Mouse (Mus musculus) kidney, adult 2 months (tissue): ENCODE measurements around the gene Apaf1. TPM values are rescaled to one million over a fixed set of nuclear protein-coding genes. Genes with fewer than 3 reads are reported as not detected.

ENCODE experiments used
- DNase-seq: peaks from one replicate; pipeline ENCODE4 v3.0.0; 2021
- H3K27ac ChIP-seq: fragments of 200-500 bp; 2 replicates; pipeline ENCODE4 v1.5.1; 2012; ENCODE audit warnings: low read depth, low read length, control low read depth, inconsistent platforms; ENCODE audit not compliant: insufficient read depth
- H3K27me3 ChIP-seq: fragments of 200-500 bp; replicated peaks from 2 replicates; pipeline ENCODE4 v1.6.1; 2012; ENCODE audit warnings: mild to moderate bottlenecking, moderate library complexity, low read length, inconsistent platforms; ENCODE audit not compliant: control insufficient read depth, insufficient read depth
- H3K36me3 ChIP-seq: fragments of 200-500 bp; 2 replicates; pipeline ENCODE4 v1.6.1; 2012; ENCODE audit warnings: mild to moderate bottlenecking, moderate library complexity, low read length, inconsistent platforms; ENCODE audit not compliant: control insufficient read depth, insufficient read depth
- H3K4me1 ChIP-seq: fragments of 200-500 bp; 2 replicates; pipeline ENCODE4 v1.6.1; 2011; ENCODE audit warnings: low read length; ENCODE audit not compliant: control insufficient read depth, insufficient read depth
- H3K4me3 ChIP-seq: fragments of 200-500 bp; 2 replicates; pipeline ENCODE4 v1.5.1; 2011; ENCODE audit warnings: mild to moderate bottlenecking, low read depth, low read length, control low read depth; ENCODE audit not compliant: insufficient read depth
- CTCF ChIP-seq: fragments of 200-500 bp; conservative IDR thresholded peaks from 2 replicates; pipeline ENCODE4 v1.5.1; 2011; ENCODE audit warnings: low read depth, mild to moderate bottlenecking, control low read depth, low read length, moderate library complexity, mixed read lengths; ENCODE audit not compliant: insufficient read depth, insufficient read length
- POLR2A ChIP-seq: fragments of 200-500 bp; IDR thresholded peaks from one replicate; pipeline ENCODE4 v1.6.1; 2011; ENCODE audit warnings: low read depth, low read length, control low read depth
- WGBS: fragments of 180-500 bp; shearing (Covaris S2); methylation state at CpG from one replicate; pipeline ENCODE4 v1.1.7; 2018; 5-methylcytosine and 5-hydroxymethylcytosine counted together
- polyA plus RNA-seq: library from polyadenylated mRNA; depleted of rRNA; stranded (reverse); fragments of >200 nt; gene quantifications from 2 replicates; pipeline ENCODE4 v1.2.3, GENCODE M21; 2012

Apaf1 gene
- polyA plus RNA-seq, 1 experiment: 4.4 TPM

DNA sequence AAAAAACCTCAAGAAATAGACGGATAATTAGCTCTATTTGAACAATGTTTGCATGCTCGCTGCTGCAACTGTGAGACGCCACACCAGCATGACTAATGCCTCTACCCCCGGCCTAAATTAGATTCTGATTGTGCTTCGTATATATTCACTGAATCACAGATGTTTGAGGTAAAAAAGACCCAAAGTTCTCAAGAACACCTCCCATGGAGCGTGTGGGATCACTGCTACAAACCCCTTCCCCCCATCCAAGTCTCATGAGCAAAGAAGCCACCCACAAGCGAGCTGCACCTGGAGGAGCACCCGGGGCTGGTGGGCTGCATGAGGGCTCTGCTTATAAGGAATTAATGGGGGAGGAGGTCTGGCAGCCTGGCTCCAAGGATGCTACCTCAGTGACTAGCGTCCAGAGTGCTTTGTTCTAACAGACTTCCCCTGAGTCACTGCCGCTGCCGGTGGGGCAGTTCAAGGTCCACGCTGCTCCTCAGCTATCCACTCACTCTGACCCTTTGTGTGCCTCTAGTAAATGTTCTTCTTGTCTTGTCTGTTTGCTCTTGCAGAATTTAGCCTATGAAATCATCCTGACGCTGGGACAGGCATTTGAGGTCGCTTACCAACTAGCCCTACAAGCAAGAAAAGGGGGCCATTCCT lies 116.8 kb downstream of the Apaf1 start:
- no peak for DNase-seq
- TF ChIP-seq CTCF (no peak), POLR2A (no peak)

DNA sequence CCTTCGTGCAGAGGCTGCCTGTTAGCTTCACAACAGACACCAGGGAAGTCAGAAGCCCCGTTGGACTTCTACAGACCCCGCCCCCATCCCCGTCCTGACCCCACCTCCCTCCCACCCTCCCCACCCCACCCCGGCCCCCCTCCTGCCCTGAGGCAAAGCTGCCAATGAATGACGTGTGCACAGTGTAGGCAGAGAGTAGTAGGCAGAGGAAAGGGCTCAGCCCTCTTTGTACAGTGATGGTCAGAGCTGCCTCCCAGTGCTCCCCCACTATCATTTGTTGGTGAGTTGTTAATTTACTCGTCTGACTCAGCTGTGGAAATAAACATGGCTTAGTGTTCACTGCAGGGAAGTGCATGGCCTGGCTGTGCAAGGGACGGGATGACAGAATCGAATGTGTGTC lies 118.1 kb downstream of the Apaf1 start:
- TF ChIP-seq POLR2A (no peak), CTCF (no peak)
- WGBS: 28% methylated on average over 9 of the region's 9 CpGs
- Histone ChIP-seq H3K36me3 (no peaks in the 10 kb centered on the region), H3K4me3 (no peak overlapping the region), H3K27me3 (no peaks in the 10 kb centered on the region), H3K4me1 (no peaks in the 10 kb centered on the region), H3K27ac (no peak overlapping the region)
- DNase-seq: no peak

More for the DNA sequence above, 116.8 kb downstream of the Apaf1 start:
- no peaks in the 10 kb centered on the region; the same call in 1 of the 2 replicates for H3K27me3 ChIP-seq
- H3K27ac ChIP-seq: no peak overlapping the region
- no peaks in the 10 kb centered on the region for H3K36me3 ChIP-seq
- H3K4me1 ChIP-seq: no peaks in the 10 kb centered on the region
- 67% methylated on average over 14 of the region's 14 CpGs for WGBS
- no peak overlapping the region for H3K4me3 ChIP-seq

DNA sequence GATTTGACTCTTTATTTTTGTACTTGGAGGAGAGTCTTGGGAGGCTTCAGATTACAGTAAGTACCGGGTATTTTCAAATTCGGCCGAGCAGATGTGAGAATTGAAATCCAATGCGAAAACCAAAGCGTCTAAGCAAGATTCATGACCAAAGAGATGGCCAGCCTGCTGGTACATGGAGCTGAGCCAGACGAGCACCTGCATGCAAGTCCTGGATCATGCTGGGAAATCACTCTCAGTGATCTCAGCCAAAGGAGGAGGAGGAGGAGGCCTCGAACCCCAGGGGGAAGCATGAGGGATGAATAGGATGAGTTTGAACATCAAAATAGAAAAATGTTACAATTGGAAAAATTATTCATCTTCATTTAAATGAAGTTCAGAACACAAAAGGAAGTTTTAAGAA lies 122.2 kb downstream of the Apaf1 start:
- WGBS: 54% methylated on average over 7 of the region's 7 CpGs

DNA sequence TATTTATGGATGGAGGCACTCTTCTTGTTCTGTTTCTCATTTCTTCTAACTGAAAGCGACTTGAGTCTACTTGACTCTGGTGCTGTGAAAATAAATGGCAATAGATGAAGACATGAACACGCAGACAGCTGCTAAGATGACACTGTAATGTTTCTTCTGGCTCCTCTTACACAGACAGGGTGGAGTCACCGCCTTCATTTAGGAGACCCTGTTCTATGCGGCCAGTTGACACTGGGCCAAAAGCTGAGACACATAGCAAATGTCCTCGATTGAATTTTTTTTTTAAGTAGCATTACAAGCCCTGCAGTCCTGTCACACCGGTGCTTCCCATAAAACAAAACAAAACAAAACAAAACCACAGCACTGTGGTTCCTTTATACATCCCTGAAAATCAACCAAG lies 128.7 kb downstream of the Apaf1 start:
- 62% methylated on average over 6 of the region's 6 CpGs for WGBS
- TF ChIP-seq CTCF (no peak), POLR2A (no peak)
- DNase-seq: no peak
- no peaks in the 10 kb centered on the region; the same call in 1 of the 2 replicates for H3K27me3 ChIP-seq
- H3K27ac ChIP-seq: no peak overlapping the region
- no peaks in the 10 kb centered on the region for H3K4me1 ChIP-seq
- no peaks in the 10 kb centered on the region for H3K36me3 ChIP-seq
- H3K4me3 ChIP-seq: no peak overlapping the region

More for the DNA sequence above, 122.2 kb downstream of the Apaf1 start:
- TF ChIP-seq POLR2A (no peak), CTCF (no peak)
- no peak for DNase-seq
- no peaks in the 10 kb centered on the region for H3K27me3 ChIP-seq
- H3K4me1 ChIP-seq: no peaks in the 10 kb centered on the region
- no peaks in the 10 kb centered on the region for H3K36me3 ChIP-seq
- no peak overlapping the region for H3K27ac ChIP-seq
- no peak overlapping the region for H3K4me3 ChIP-seq

DNA sequence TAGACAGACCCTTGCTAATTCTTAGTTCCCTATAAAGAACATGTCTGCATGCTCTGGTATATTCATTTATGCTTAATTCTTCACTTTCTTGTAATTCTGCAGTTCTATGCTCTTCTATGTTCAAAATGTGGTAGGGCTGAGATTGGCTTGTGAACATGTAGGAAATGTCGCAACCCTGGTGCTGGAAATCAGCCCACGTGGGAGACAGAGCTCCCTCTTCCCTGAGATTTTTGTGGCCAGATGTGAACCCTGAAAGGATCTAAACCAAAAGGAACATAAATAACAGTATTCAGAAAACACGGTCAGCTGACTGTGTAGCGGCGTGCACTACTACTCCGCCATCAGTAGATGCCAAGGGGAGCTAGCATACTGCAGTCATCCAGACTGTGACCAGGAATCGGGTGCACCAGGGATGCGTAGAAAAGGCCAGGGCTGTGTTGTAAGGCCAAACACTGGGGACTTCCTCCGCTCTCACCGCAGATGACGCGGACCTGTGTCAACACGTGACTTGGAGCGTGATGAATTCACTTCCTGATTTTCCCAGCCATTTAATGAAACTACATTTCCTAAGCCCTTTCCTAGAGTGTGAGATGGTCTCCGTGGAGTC lies 129.4 kb downstream of the Apaf1 start:
- 86% methylated on average over 15 of the region's 15 CpGs for WGBS
- Histone ChIP-seq H3K27me3 (no peaks in the 10 kb centered on the region; the same call in 1 of the 2 replicates), H3K4me3 (no peak overlapping the region), H3K4me1 (no peaks in the 10 kb centered on the region), H3K27ac (no peak overlapping the region), H3K36me3 (no peaks in the 10 kb centered on the region)
- DNase-seq: no peak
- no peak for TF ChIP-seq CTCF

DNA sequence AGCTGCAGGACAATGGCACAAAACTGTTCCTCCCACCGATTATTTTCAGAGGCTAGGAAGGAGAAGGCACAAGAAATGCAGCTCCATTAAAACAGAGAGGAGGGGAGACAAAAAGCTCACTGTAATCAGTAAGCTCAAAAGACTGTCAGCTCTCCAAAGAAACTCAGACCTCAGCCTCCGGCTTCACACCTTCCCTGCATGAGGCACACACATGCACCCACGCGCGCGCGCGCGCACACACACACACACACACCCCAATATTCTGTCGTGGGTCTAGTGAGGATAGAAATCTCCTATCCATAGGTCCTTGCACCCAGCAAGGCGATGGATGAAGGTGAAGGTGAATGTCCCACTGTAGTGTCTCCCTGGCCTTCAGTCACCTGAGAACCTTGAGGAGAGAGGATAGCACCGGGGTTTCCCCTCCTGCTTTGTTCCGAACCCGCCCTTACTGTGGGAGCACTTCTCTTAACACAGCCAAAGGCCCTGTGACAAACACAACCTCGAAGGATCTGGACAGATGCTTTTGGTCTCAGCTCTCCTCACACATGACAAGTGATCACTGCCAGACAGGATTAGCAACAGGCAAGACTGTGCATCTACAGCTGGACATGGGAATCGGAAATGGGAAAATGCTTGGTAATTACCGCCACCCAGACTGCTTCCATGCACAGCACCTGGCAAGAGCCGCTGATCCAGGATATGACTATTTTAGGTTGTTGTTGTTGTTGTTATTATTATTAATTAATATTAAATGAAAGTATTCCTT lies 134.8 kb downstream of the Apaf1 start:
- H3K36me3 ChIP-seq: no peaks in the 10 kb centered on the region
- DNase-seq: no peak
- H3K4me1 ChIP-seq: no peaks in the 10 kb centered on the region
- H3K27me3 ChIP-seq: no peaks in the 10 kb centered on the region; the same call in 1 of the 2 replicates
- no peak overlapping the region for H3K4me3 ChIP-seq
- no peak for TF ChIP-seq CTCF
- TF ChIP-seq POLR2A: no peak
- WGBS: 90% methylated on average over 18 of the region's 18 CpGs
- H3K27ac ChIP-seq: no peak overlapping the region

DNA sequence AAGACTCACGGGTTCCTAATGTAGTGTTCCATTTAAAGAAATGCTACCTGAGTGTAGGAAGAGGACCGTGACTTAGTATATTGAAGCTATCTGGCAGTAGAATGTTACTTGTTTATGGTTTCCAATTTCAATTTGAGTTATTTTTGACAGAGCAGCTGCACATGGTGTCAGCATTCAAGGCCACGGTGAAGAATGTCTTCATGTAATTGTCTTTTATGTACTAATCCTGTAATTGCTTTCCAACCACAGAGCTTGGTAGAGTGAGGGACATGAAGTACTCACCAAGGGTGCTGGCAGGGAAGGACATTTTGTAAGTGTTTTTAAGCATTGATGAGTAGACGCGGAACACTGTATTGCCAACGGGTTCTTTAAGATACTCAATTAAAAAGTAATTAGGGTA lies 135.5 kb downstream of the Apaf1 start:
- DNase-seq: no peak
- no peaks in the 10 kb centered on the region for H3K36me3 ChIP-seq
- TF ChIP-seq CTCF (no peak), POLR2A (no peak)
- no peaks in the 10 kb centered on the region; the same call in 1 of the 2 replicates for H3K27me3 ChIP-seq
- H3K27ac ChIP-seq: no peak overlapping the region
- WGBS: 79% methylated on average over 6 of the region's 6 CpGs
- no peaks in the 10 kb centered on the region for H3K4me1 ChIP-seq
- no peak overlapping the region for H3K4me3 ChIP-seq
